ENCODE assay signal across 14 mouse cellular contexts in the genomic region with DNA sequence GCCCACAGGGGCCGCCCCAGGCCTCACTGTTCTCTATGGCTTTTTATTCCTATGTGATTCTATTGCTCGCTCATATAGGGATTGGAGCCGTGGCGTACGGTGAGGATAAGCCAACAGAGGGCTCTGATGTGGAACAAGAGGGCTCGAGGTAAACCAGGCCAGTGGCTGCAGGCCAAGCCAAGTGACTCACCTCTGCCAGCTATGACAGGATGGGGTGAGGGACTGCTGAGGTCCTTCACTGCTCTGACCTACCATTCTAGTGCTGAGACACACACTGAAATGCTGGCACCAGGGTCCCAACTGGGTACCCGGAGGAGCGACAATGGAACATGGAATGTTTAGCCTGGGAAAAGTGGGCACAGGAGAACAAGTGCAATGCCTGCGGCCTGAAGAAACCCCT. TPM values are rescaled to one million over a fixed set of nuclear protein-coding genes. Genes with fewer than 3 reads are reported as not detected.
DNase-seq lines count a peak whose midpoint lies in the region; ATAC-seq and TF ChIP-seq lines count a peak whose summit lies in the region.
"Had no signal": no experiment of that assay in that cellular context is flagged by ENCODE, and none has a peak within 500 bp of the region (broad histone marks: within the 10 kb centered on the region; RNA-seq: fewer than 3 reads in every experiment).

No protein-coding gene starts in this region.

- peaks cover 63% of the 10 kb centered on the region for H3K4me1 ChIP-seq in hindbrain, embryonic 13.5 days (replicated peaks)
- H3K4me1 ChIP-seq in hindbrain, postnatal 0 days (ENCODE audit: insufficient read depth, low read length) = 0 out of 2 replicates have a peak, but pooled peaks cover 5% of the 10 kb centered on the region

- DNase-seq in hindbrain, postnatal 0 days (ENCODE audit: low spot score) = no peak
- DNase-seq in urinary bladder, postnatal 14 days (ENCODE audit: low spot score) = peak; percentile 18
- DNase-seq in urinary bladder, postnatal 10 days (ENCODE audit: low spot score) = no peak
- peak; percentile 46 to 57 for DNase-seq in cerebellum, postnatal 14 days
- no peak for DNase-seq in gastrocnemius, postnatal 4 days (ENCODE audit: low spot score in 2 of 2)
- no peak for DNase-seq in Muller cell, postnatal 12 days (ENCODE audit: inconsistent ontology term)
- DNase-seq: gastrocnemius, adult 2 months; thymus, postnatal 36 days had no signal

- ATAC-seq in hindbrain, embryonic 13.5 days (ENCODE audit: low FRiP score) = no peak
- no peak for ATAC-seq in hindbrain, postnatal 0 days

- H3K36me3 ChIP-seq in hindbrain, embryonic 13.5 days = peaks cover 42% of the 10 kb centered on the region
- H3K36me3 ChIP-seq in hindbrain, postnatal 0 days (ENCODE audit: insufficient read depth, low read length) = no peaks in the 10 kb centered on the region
- H3K36me3 ChIP-seq: heart, embryonic 15.5 days had no signal

- H3K27ac ChIP-seq in hindbrain, embryonic 13.5 days = 0 out of 2 replicates have a peak overlapping the region, but pooled peaks have one; percentile 80
- H3K27ac ChIP-seq in hindbrain, postnatal 0 days = no peak overlapping the region
- H3K27ac ChIP-seq: gastrocnemius, adult 2 months; heart, embryonic 15.5 days; kidney, postnatal 0 days; left cerebral cortex, adult 2 months; liver, embryonic 14.5 days; macrophage had no signal

- H3K4me2 ChIP-seq in hindbrain, embryonic 13.5 days = no peak overlapping the region
- no peak overlapping the region for H3K4me2 ChIP-seq in hindbrain, postnatal 0 days (ENCODE audit: low read depth, low read length)
- H3K4me2 ChIP-seq: heart, embryonic 15.5 days had no signal

- H3K4me3 ChIP-seq in hindbrain, embryonic 13.5 days = no peak overlapping the region
- H3K4me3 ChIP-seq in hindbrain, postnatal 0 days (ENCODE audit: low read length) = no peak overlapping the region
- H3K4me3 ChIP-seq: gastrocnemius, adult 2 months; heart, embryonic 15.5 days; left cerebral cortex, adult 2 months had no signal

- no peak for TF ChIP-seq CTCF in hindbrain, postnatal 0 days (IDR thresholded peaks at IDR 0.05; ENCODE audit: low read depth)

- H3K9me3 ChIP-seq in hindbrain, embryonic 13.5 days = no peaks in the 10 kb centered on the region
- H3K9me3 ChIP-seq in hindbrain, postnatal 0 days (ENCODE audit: low read length) = no peaks in the 10 kb centered on the region
- H3K9me3 ChIP-seq: heart, embryonic 15.5 days had no signal

- 89% methylated on average over 9 of the region's 9 CpGs for WGBS in hindbrain, embryonic 13.5 days
- 76% methylated on average over 9 of the region's 9 CpGs for WGBS in hindbrain, postnatal 0 days

- no peaks in the 10 kb centered on the region for H3K27me3 ChIP-seq in hindbrain, embryonic 13.5 days
- H3K27me3 ChIP-seq in hindbrain, postnatal 0 days (ENCODE audit: insufficient read depth, low read length) = no peaks in the 10 kb centered on the region

- H3K9ac ChIP-seq in hindbrain, embryonic 13.5 days = no peak overlapping the region
- H3K9ac ChIP-seq in hindbrain, postnatal 0 days (replicated peaks; ENCODE audit: low read length) = no peak overlapping the region
- H3K9ac ChIP-seq: heart, embryonic 15.5 days; liver, embryonic 14.5 days had no signal

RNA-seq across cellular contexts. Expression of a gene that starts 3.8 kb away (rescaled TPM):
- 5.4 and 5.7 TPM in 2 replicates for polyA plus RNA-seq in hindbrain, embryonic 13.5 days (2015; fragmentation: Nextera tagmentation; extraction: Ambion mirVana)
- 1.3 and 1.8 TPM in 2 replicates for total RNA-seq in hindbrain, postnatal 0 days (2014; rRNA removed)
- 1.2 and 1.7 TPM in 2 replicates for polyA plus RNA-seq in hindbrain, postnatal 0 days (2015; fragmentation: Nextera tagmentation; extraction: Ambion mirVana)
- total RNA-seq in gastrocnemius, postnatal 4 days (2021) = 1 to 10 TPM; 1.1 to 3.0 TPM

RNA-seq across cellular contexts. Expression of a gene that starts 16.6 kb away (rescaled TPM):
- polyA plus RNA-seq in hindbrain, embryonic 13.5 days (2015; fragmentation: Nextera tagmentation; extraction: Ambion mirVana) = 32.6 and 33.7 TPM in 2 replicates
- total RNA-seq in hindbrain, postnatal 0 days (2014; rRNA removed) = 240 and 243 TPM in 2 replicates
- 29.1 and 32.6 TPM in 2 replicates for polyA plus RNA-seq in hindbrain, postnatal 0 days (2015; fragmentation: Nextera tagmentation; extraction: Ambion mirVana)
- 10 to 100 TPM; 60.3 to 62.5 TPM for total RNA-seq in gastrocnemius, postnatal 4 days (2021)

RNA-seq across cellular contexts. Expression of a gene that starts 45.4 kb away (rescaled TPM):
- 16.6 and 19.0 TPM in 2 replicates for polyA plus RNA-seq in hindbrain, embryonic 13.5 days (2015; fragmentation: Nextera tagmentation; extraction: Ambion mirVana)
- 19.0 and 23.3 TPM in 2 replicates for total RNA-seq in hindbrain, postnatal 0 days (2014; rRNA removed)
- polyA plus RNA-seq in hindbrain, postnatal 0 days (2015; fragmentation: Nextera tagmentation; extraction: Ambion mirVana) = 18.5 and 21.2 TPM in 2 replicates
- total RNA-seq in gastrocnemius, postnatal 4 days (2021) = 10 to 100 TPM; 16.7 to 20.8 TPM

RNA-seq across cellular contexts. Expression of a gene that starts 48.8 kb away (rescaled TPM):
- 53.5 and 53.9 TPM in 2 replicates for polyA plus RNA-seq in hindbrain, embryonic 13.5 days (2015; fragmentation: Nextera tagmentation; extraction: Ambion mirVana)
- total RNA-seq in hindbrain, postnatal 0 days (2014; rRNA removed) = 57.4 and 72.6 TPM in 2 replicates
- 42.0 and 43.9 TPM in 2 replicates for polyA plus RNA-seq in hindbrain, postnatal 0 days (2015; fragmentation: Nextera tagmentation; extraction: Ambion mirVana)
- 100 to 1,000 TPM in 1 of 2 experiments, 10 to 100 TPM in 1; 92.7 to 105 TPM for total RNA-seq in gastrocnemius, postnatal 4 days (2021)

RNA-seq across cellular contexts. Expression of a gene that starts 57.5 kb away (rescaled TPM):
- 0.62 and 1.1 TPM in 2 replicates for polyA plus RNA-seq in hindbrain, embryonic 13.5 days (2015; fragmentation: Nextera tagmentation; extraction: Ambion mirVana)
- total RNA-seq in hindbrain, postnatal 0 days (2014; rRNA removed) = 0.54 and 1.3 TPM in 2 replicates
- 0.73 and 1.0 TPM in 2 replicates for polyA plus RNA-seq in hindbrain, postnatal 0 days (2015; fragmentation: Nextera tagmentation; extraction: Ambion mirVana)
- total RNA-seq in gastrocnemius, postnatal 4 days (2021) = under 1 TPM; 0.20 to 0.49 TPM
- total RNA-seq: gastrocnemius, adult 2 months had no signal
- polyA plus RNA-seq: macrophage had no signal

Comparison
In these comparisons a context has a peak if more than half of its experiments do, and no peak if none do; other contexts are left out.
1. DNase-seq: peak in urinary bladder, postnatal 14 days (single experiment) and cerebellum, postnatal 14 days (2 of 2); none in hindbrain, postnatal 0 days (single experiment), urinary bladder, postnatal 10 days (single experiment), gastrocnemius, postnatal 4 days (0 of 2) and Muller cell, postnatal 12 days (single experiment).